Mouse (Mus musculus) telencephalon, adult 2 months (tissue): ENCODE measurements around the gene Plch2.

ENCODE experiments used
- DNase-seq: peaks from one replicate; pipeline ENCODE4 v3.0.0-alpha.2; 2011; ENCODE audit warnings: low read depth, low spot score

Gene Plch2

DNA sequence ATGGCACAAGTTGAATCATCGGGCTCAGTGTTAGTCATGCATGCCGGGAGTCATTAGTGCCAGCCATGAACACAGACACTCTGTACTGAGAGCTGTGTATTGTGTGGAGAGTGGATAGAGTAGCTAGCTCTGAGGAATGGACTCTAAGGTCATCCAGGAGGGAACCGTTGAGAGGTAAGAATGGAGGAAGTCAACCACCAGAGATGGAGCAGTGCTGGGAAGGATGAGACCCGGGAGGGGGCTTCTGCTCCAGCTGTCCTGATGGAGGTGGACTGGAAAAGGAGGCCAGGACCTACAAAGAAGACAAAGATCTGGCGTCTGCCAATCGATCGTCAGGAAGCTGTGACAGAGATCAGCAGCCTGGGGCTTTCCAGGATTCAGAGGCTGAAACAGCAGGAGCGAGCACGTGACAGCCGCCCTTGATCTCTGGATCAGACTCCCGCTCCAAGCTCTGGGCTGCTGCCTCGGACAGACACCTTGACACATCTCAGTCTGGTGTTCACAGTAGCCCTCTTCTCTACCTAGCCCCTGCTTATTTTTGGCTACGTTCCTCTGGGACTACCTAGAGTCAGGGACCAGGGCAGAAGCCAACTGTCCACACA is 123.2 kb downstream of the Plch2 start:
- DNase-seq, result no peak
